Mouse (Mus musculus): ENCODE data around the gene Rph3a.
"Not testable (repeated sequence)": the region's sequence is repeated elsewhere in the genome, so short reads cannot be mapped to it uniquely, and the experiment has no call there.

Gene Rph3a

DNA sequence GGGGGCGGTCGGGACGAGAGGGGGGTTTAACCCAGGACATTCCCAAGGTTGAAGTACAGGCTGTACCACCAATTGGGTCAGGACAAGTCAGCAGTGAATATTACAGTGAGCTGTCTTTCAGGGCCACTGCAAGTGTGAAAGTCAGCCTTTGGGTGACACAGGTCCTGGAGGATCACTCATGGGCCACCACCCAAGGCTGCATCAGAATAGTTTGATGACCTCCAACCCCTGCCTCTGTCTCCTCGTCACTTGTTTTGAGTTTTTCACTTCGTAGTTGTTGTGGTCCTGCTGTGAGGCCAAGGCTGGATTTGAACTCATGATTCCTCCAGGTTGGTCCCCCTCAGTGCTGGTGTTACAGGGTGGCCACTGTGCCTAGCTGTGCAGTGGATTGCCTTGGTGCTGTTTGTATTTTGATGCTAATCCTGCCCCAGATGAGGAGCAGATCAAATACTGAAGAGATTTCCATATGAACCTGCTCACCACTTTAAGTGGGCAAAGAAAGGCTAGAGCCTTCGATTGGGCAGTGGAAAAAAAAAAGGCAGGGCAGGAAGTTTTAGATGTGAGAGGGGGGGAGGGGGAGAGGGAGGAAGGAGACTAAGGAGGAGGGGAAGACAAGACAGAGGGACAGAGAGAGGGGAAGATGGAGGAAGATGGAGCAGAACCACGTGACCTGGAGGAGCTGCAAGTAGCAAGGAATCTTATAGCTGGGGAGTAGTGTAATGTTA, 101.5 kb downstream of the Rph3a start:
- DNase-seq (ENCODE audit: low spot score in 2 of 2): no peak

DNA sequence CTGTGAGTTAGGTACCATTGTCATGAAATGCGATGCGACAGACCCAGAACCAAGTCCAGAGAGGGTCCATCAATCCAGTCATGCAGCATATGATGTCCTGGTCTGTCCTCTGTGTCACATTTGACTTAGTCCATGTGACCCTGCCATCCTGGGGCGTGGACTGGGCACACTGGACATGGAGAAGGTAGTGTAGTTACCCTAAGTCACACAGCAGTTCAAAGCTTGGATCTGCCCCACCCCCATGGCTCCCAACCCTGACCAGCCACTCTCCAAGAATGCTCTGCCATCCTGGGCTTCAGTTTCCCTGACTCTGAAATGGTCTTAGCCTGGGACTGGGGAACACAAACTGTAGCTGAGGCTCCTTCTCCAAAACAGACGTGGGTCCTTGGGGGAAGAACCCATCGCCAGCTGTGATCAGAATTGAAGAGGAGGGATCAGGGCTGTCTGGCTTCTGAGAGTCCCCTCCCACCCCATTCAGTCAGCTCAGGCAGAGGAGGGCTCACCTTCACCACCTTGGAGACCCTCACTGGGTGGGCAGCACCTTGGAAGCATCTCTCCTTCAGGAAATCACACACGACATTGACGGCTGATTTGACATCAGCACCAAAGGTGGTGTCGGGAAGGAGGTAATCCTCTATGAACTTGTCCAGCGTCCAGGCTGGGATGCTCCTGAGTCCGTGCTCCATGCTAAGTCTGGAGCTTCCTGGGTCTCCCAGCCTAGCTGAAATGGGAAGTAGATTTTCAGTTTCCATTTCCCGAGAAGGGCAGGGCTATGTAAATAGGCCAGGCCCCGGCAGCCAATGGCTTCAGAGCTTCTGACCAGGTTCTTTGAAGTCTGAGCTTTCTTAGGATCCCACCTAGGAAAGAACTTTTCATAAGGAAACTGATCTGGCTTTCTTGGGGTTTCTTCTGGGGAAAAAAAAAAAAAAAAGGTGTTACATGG, 102.8 kb downstream of the Rph3a start, which contains the start of gene Oas1a:
Gene Oas1a (minus strand): TSS at position 731 of the 943 bp plus-strand sequence.
- not testable (repeated sequence) for DNase-seq (ENCODE audit: low spot score in 2 of 2)

DNA sequence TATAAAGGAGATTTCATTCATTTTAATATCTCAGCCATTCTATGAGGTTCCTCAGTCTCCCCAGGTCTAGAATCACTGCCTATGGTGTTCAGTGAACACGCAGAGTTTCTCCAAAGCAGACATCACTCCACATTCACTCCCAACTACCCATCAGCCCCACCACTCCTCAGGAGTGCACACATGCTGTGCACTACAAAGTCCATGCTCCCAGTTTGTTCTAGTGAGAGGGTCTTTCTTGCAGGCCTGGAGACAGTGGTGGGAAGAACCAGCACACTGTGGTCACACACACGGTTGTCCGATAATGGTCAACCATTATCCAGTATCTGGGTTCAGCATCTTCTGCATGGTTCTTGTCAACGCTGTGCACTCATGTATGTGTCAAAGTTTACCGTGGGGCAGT, 107.8 kb downstream of the Rph3a start:
- DNase-seq (ENCODE audit: low spot score in 2 of 2): no peak

DNA sequence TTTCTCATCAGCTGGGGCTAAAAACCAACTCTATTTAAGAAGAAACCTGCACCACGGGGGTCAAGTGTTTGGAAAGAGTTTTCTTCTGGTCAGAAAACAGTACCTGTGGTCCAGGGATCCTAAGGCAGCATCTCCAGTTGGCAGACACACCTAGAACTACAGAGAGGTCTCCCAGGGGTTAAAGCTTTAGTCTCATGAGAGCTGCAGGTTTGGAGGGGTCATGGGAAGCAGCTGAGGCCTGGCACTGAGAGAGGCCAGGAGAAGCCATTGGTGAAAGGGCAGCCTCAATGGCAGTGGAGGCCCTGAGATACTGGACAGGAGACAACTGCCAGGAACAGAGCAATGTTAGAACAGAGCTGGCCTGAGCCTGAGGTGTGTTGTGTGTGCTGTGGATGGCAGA, 109.2 kb downstream of the Rph3a start:
- DNase-seq (ENCODE audit: low spot score in 2 of 2): no peak

DNA sequence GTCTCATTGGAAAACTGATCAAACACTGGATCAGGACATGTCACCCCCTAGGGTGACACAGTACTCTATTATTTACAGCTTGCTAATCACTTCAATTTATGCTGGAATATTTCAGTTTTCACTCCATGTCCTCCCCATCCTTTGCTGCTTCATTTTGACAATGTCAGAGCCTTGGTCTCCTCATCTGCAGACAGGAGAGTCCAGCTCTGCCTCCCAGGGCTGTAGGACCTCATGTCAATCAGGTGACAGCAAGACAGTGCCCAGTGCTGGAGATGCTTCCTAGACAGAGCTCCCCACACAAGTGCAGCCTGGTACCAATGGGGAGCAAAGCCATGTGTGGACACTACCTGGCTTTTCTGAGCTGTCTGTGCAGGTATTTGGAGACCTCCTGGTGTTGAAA, 111.2 kb downstream of the Rph3a start:
- no peak for DNase-seq (ENCODE audit: low spot score in 2 of 2)

DNA sequence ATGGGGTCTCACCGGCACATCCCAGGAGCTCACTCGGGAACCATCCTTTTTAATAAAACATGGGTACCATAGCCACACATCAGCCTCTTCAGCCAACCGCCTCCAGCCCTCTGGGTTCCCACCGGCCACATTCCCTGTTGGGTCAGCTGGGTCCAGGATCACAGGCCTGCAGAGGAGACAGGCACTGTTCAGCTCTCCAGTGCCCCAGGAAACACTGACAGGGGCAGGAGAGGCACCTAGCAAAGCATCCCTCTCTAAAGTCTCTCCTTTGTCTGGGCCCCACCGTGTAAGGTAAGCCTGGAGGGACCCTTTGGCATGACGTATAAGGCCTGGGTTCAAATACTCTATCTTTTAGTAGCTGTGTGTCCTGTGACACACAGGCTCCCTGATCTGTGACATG, 111.6 kb downstream of the Rph3a start:
- DNase-seq (ENCODE audit: low spot score in 2 of 2): no peak

DNA sequence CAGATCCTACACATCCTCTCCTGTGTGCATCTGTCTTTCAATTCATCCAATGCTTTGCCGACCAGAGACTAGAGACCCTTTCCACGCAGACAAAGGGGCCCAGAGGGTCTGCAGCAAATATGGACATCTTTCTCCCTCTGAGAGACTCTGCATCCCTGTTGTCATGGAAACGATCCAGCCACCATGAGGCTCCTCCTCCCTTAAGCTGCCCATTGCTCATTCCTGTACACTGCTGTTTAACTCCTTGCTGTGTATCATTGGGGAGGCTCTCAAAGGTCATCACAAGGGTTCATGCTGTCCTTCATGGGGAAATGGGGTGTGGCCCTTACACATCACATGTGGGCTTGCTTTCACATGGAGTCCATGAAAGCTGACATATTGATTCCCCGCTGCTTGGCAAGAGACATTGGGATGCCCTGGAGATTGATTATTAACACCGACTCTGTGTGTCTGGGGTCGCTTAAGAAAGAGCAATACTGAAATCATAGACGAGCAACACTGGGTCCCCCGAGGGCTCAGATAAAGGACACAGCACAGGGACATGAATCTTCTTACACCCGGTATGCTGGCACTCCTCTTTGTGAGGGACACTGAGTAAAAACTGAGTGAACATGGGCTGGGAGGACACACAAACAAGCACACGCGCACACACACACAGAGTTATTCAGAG, 114.5 kb downstream of the Rph3a start:
- DNase-seq (ENCODE audit: low spot score in 2 of 2): no peak

DNA sequence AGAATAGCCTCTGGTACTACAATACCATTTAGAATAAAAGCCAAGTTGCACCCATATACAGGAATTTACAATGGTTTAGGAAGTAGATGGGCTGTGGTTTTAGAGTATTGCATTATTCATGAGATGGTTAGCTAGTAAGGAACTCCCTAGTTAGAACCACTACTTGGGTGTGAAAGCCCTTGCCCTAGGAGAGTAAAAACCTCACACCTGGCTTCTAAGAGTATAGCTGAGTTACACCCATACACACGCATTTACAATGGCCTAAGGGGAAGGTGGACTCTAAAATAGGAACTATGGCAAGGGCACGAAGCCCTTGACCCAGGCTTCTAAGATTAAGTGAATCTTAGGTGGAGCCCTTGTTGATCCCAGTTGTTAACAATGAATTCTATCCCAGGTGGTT, 115.2 kb downstream of the Rph3a start:
- not testable (repeated sequence) for DNase-seq (ENCODE audit: low spot score in 2 of 2)

DNA sequence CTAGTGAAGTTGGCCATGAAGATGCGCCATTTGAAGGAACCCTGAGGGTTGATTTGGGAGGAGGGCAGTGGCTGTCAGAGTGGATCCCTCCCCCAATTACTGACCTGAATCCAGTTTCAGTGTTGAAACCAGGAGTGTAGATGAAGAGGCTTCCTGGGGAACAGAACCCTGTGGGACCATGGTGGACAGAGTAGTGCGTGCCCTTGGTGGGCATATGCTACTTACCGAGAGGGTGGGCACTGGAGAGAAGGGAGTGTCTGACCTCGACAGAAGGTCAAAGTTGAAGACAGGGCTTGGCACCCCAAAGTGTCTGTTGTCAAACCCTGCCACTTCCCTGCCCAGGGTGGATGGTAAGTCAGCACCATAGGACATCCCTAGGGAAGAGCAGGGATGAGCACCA, 116.0 kb downstream of the Rph3a start:
- not testable (repeated sequence) for DNase-seq (ENCODE audit: low spot score in 2 of 2)

DNA sequence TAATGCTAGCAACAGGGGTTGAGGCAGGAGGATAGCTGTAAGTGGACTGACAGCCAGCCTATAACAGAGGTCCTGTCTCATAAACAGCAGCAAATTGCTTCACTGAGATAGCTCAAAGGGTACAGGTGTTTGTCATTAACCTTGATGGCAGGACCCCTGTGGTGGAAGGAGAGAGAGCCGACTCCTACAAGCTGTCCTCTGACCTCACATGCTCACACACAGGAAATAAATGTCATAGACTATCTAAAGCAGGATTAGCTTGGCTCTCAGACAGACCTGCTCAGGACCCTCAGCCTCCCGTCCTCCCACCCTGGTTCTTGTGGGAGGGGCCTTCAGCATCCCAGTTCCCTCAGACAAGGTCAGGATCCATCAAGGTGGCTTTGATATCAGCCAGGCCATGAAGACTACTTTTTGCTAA, 117.6 kb downstream of the Rph3a start:
- no peak for DNase-seq (ENCODE audit: low spot score in 2 of 2)

DNA sequence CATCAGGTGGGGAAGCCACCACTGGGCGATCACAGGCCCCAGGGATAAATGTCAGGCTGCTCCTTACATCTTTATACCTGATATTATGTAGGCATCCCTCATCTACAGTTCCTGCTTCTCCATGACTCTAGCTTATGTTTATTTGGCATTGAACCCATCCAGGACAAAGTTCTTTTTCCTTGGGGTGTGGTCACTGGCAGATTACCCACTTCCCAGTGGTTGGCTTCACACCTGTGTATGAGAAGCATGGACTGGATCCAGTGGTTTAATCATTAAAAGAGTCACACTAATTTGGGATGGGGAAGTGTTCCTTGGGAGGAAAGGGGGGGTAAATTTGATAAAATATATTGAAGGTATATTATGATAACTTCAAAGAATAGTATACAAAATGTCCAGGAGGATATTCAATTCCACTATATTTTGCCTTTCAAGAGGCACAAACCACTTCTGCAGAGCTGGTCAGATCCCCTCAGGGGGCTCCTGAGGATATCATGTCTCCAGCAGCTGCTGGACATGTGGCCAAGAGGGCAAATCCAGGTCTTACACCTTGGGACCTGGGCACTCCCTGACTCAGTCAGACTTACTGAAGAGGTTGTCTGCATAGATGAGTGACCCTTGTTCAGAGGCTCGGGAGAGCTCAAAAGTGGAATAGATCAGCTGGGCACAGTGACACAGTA, 118.2 kb downstream of the Rph3a start:
- not testable (repeated sequence) for DNase-seq (ENCODE audit: low spot score in 2 of 2)

DNA sequence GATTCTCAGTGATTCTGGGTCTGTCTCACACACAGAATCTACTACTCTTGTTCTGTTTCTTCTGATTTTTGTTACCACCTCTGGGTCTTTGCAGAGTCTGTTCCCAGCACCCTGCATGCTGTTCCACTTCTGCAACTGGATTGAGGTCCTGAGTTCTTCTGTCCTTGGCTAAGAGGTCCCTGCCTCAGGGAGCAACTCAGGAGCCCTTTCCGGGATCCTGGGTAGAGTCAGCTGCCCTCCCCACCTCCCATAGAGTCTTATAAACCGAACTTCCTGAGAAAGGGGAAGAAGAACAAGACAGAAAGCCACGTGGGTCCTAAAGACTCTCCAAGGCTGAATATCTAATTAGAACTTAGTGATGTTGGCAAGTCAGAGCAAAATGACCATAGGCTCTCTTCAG, 118.9 kb downstream of the Rph3a start:
- DNase-seq (ENCODE audit: low spot score in 2 of 2): no peak
